Mouse (Mus musculus): ENCODE measurements at regions not wholly inside any gene's neighbourhood (a gene's known extent, or its start where the extent isn't known, plus 50 kb on each side); places are given as distances from the start of the nearest gene placed in this dataset.

DNA sequence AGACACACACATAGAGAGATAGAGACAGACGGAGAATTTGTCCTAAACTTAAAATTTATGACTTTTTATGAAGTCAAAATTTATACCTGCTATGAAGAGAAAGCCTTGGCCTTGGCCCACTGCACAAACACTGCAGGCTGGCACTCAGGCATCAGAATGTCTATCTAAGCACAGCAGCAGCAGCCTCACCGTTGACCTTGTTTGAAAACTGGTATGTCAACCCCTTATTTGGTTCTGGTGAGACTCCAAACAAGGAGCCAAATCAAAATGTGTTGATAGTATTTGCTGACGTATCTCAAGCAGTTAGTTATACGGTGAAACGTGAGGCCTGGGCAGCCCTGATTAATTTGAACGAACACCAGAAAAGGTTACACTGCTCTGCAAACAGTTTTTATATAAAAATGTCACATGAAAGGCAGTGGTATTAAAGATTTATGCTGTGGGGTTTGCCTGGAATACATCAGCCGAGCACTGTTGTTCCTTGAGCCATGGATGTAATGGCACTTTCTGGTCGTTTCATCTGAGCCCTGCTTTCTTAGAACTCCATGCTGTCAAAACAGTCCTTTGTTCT is 97.1 kb upstream of the Gm9747 start:
- Histone ChIP-seq H3K27ac (ENCODE audit: insufficient read depth, low read depth) (no peak overlapping the region), H3K4me2 (ENCODE audit: insufficient read depth, low read depth, poor library complexity, severe bottlenecking) (no peak overlapping the region), H3K9me3 (replicated peaks; ENCODE audit: low read length) (no peaks in the 10 kb centered on the region), H3K4me3 (replicated peaks in 1 of 3; ENCODE audit: low read depth in 2 of 3, low read length in 2 of 3, poor library complexity in 1 of 3) (no peak overlapping the region), H3K9ac (ENCODE audit: insufficient read depth, low read depth) (no peak overlapping the region), H3K4me1 (ENCODE audit: control insufficient read depth in 1 of 2, insufficient read depth in 2 of 2) (no peaks in the 10 kb centered on the region), H3K27me3 (replicated peaks) (no peaks in the 10 kb centered on the region), H3K36me3 (replicated peaks in 1 of 2; ENCODE audit: control insufficient read depth in 1 of 2, insufficient read depth in 1 of 2, low read length in 1 of 2) (no peaks in the 10 kb centered on the region), H3K79me2 (replicated peaks; ENCODE audit: control insufficient read depth, extremely low read depth, insufficient read depth, poor library complexity, severe bottlenecking) (no peaks in the 10 kb centered on the region)
- in situ Hi-C loops (cut with MboI; ENCODE audit: low pct_ligation_motif_present, low pct_unique_long_range_greater_than_20kb, low sequenced_read_pairs) (no loop called here), dilution Hi-C loops (cut with MboI; ENCODE audit: extremely low pct_ligation_motif_present, extremely low pct_unique_long_range_greater_than_20kb, low sequenced_read_pairs) (no loop called here)
- TF ChIP-seq SMC3 (IDR thresholded peaks at IDR 0.05; ENCODE audit: low read depth, low read length): no peak
- TF ChIP-seq EP300 (IDR thresholded peaks at IDR 0.05; ENCODE audit: low read length): no peak
- TF ChIP-seq E2F4 (IDR thresholded peaks at IDR 0.05; ENCODE audit: insufficient replicate concordance, low read depth, low read length): no peak
- TF ChIP-seq NRF1 (IDR thresholded peaks at IDR 0.05; ENCODE audit: low read depth, low read length): no peak
- no peak for TF ChIP-seq USF1 (IDR thresholded peaks at IDR 0.05; ENCODE audit: low read depth, low read length)
- no peak for TF ChIP-seq CHD2 (IDR thresholded peaks at IDR 0.05; ENCODE audit: low read length)
- TF ChIP-seq MAX (IDR thresholded peaks at IDR 0.05; ENCODE audit: low read length): no peak
- no peak for TF ChIP-seq RCOR1 (conservative IDR thresholded peaks at IDR 0.05; ENCODE audit: low read depth, low read length)
- TF ChIP-seq PAX5 (IDR thresholded peaks at IDR 0.05; ENCODE audit: low read length): no peak
- TF ChIP-seq HCFC1 (IDR thresholded peaks at IDR 0.05; ENCODE audit: low read depth, low read length): no peak
- TF ChIP-seq POLR2AphosphoS2 (IDR thresholded peaks at IDR 0.05; ENCODE audit: low read depth, low read length): no peak
- no peak for TF ChIP-seq MYC (IDR thresholded peaks at IDR 0.05; ENCODE audit: low read depth, low read length)
- no peak for TF ChIP-seq CTCF (conservative IDR thresholded peaks at IDR 0.05 in 1 of 2, IDR thresholded peaks at IDR 0.05 in 1 of 2; ENCODE audit: low read depth in 2 of 2, low read length in 2 of 2)
- TF ChIP-seq NELFE (IDR thresholded peaks at IDR 0.05; ENCODE audit: low read depth, low read length): no peak
- TF ChIP-seq ZNF384 (IDR thresholded peaks at IDR 0.05; ENCODE audit: low read depth, low read length): no peak
- no peak for TF ChIP-seq ZKSCAN1 (IDR thresholded peaks at IDR 0.05; ENCODE audit: borderline replicate concordance, low read depth, low read length)
- DNase-seq (ENCODE audit: extremely low read depth): no peak

DNA sequence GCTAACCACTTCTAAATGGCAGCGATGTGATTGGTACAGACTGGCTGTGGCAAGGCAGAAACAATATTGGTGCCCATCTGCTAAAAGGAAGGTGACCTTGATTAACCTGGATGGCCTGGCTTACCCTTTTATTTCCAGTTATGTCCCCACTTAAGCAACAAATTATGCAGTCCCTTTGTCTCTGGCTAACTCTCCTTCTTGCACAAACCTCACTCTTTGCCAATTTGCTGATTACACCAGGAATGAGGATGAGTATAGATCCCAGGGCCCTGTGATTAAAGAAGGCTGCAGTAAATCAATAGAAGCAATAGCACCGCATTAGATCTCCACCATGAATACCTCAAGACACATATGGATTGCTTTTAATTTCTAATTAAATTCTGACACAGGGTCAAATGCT is 87.7 kb upstream of the Gm9747 start:
- Histone ChIP-seq H3K9ac (ENCODE audit: insufficient read depth, low read depth) (no peak overlapping the region), H3K27me3 (replicated peaks) (no peaks in the 10 kb centered on the region), H3K36me3 (replicated peaks in 1 of 2; ENCODE audit: control insufficient read depth in 1 of 2, insufficient read depth in 1 of 2, low read length in 1 of 2) (no peaks in the 10 kb centered on the region), H3K27ac (ENCODE audit: insufficient read depth, low read depth) (no peak overlapping the region), H3K9me3 (replicated peaks; ENCODE audit: low read length) (no peaks in the 10 kb centered on the region), H3K4me2 (ENCODE audit: insufficient read depth, low read depth, poor library complexity, severe bottlenecking) (no peak overlapping the region), H3K4me3 (replicated peaks in 1 of 3; ENCODE audit: low read depth in 2 of 3, low read length in 2 of 3, poor library complexity in 1 of 3) (no peak overlapping the region), H3K79me2 (replicated peaks; ENCODE audit: control insufficient read depth, extremely low read depth, insufficient read depth, poor library complexity, severe bottlenecking) (no peaks in the 10 kb centered on the region), H3K4me1 (ENCODE audit: control insufficient read depth in 1 of 2, insufficient read depth in 2 of 2) (no peaks in the 10 kb centered on the region)
- in situ Hi-C loops (cut with MboI; ENCODE audit: low pct_ligation_motif_present, low pct_unique_long_range_greater_than_20kb, low sequenced_read_pairs): no loop called here
- dilution Hi-C loops (cut with MboI; ENCODE audit: extremely low pct_ligation_motif_present, extremely low pct_unique_long_range_greater_than_20kb, low sequenced_read_pairs): no loop called here
- DNase-seq (ENCODE audit: extremely low read depth): no peak
- TF ChIP-seq ETS1 (conservative IDR thresholded peaks at IDR 0.05; ENCODE audit: low read depth, low read length) (no peak), MAX (IDR thresholded peaks at IDR 0.05; ENCODE audit: low read length) (no peak), NELFE (IDR thresholded peaks at IDR 0.05; ENCODE audit: low read depth, low read length) (no peak), MXI1 (IDR thresholded peaks at IDR 0.05; ENCODE audit: low read depth, low read length) (no peak), KAT2A (IDR thresholded peaks at IDR 0.05; ENCODE audit: insufficient replicate concordance, low read length) (no peak), JUN (IDR thresholded peaks at IDR 0.05; ENCODE audit: insufficient read depth, low read depth, low read length) (no peak)

Data from CH12.LX (cell line).